Mouse (Mus musculus) neural tube, embryonic 10.5 days (tissue): ENCODE data around the gene Lrp8.

Source experiments
- DNase-seq: peaks from one replicate; pipeline ENCODE4 v3.0.0-alpha.2; 2017; ENCODE audit warnings: low spot score; ENCODE audit errors: extremely low spot score

The Lrp8 gene

GRCm38 (mm10) chr4:107844971-107845370, 42.9 kb downstream of the Lrp8 start:
- DNase-seq = peak; percentile 90

- no peak for DNase-seq
Measured at GRCm38 (mm10) chr4:107846795-107847194, 44.7 kb downstream of the Lrp8 start.

GRCm38 (mm10) chr4:107848546-107848945, 46.5 kb downstream of the Lrp8 start:
- DNase-seq = no peak

- DNase-seq = no peak
Measured at GRCm38 (mm10) chr4:107849621-107850020, 47.6 kb downstream of the Lrp8 start.

GRCm38 (mm10) chr4:107850091-107850490, 48.0 kb downstream of the Lrp8 start:
- DNase-seq = no peak

- DNase-seq = no peak
Measured at GRCm38 (mm10) chr4:107853333-107853732, 51.3 kb downstream of the Lrp8 start.

- no peak for DNase-seq
Measured at GRCm38 (mm10) chr4:107853836-107854235, 51.8 kb downstream of the Lrp8 start.

- DNase-seq = no peak
Measured at GRCm38 (mm10) chr4:107856958-107857686, 55.1 kb downstream of the Lrp8 start.

- DNase-seq = no peak
Measured at GRCm38 (mm10) chr4:107858995-107859394, 56.9 kb downstream of the Lrp8 start.

- no peak for DNase-seq
Measured at GRCm38 (mm10) chr4:107864866-107865265, 62.8 kb downstream of the Lrp8 start.

- DNase-seq = peak; percentile 95
Measured at GRCm38 (mm10) chr4:107879254-107880050, 77.4 kb downstream of the Lrp8 start, which contains the start of gene Magoh. Gene Magoh (plus strand): TSS chr4:107879755.

- DNase-seq = no peak
Measured at GRCm38 (mm10) chr4:107881631-107882030, 79.6 kb downstream of the Lrp8 start.

GRCm38 (mm10) chr4:107886371-107886770, 84.3 kb downstream of the Lrp8 start:
- DNase-seq = no peak

- no peak for DNase-seq
Measured at GRCm38 (mm10) chr4:107889385-107889730, 87.3 kb downstream of the Lrp8 start.

- peak; percentile 96 for DNase-seq
Measured at GRCm38 (mm10) chr4:107889731-107890432, 87.8 kb downstream of the Lrp8 start, which contains the start of gene 0610037L13Rik. Gene 0610037L13Rik (plus strand): TSS chr4:107889813.

GRCm38 (mm10) chr4:107892663-107893062, 90.6 kb downstream of the Lrp8 start:
- no peak for DNase-seq

- no peak for DNase-seq
Measured at GRCm38 (mm10) chr4:107899211-107899927, 97.3 kb downstream of the Lrp8 start.

GRCm38 (mm10) chr4:107900206-107900605, 98.1 kb downstream of the Lrp8 start:
- DNase-seq = no peak

GRCm38 (mm10) chr4:107904252-107904651, 102.2 kb downstream of the Lrp8 start:
- DNase-seq = no peak

GRCm38 (mm10) chr4:107906561-107906960, 104.5 kb downstream of the Lrp8 start:
- no peak for DNase-seq

GRCm38 (mm10) chr4:107910020-107910419, 108.0 kb downstream of the Lrp8 start:
- no peak for DNase-seq
